Mouse (Mus musculus) layer of hippocampus, postnatal 10 days (tissue): Measurements from ENCODE around the gene Ntmt1. TPM values are rescaled to one million over a fixed set of nuclear protein-coding genes. Genes with fewer than 3 reads are reported as not detected.

Experiments
- DNase-seq, 2 experiments: peaks; one replicate each; pipeline ENCODE4 v3.0.0; 2021; ENCODE audit warnings: low spot score in 2 of 2
- long read RNA-seq: library from polyadenylated mRNA; stranded (forward); transcript quantifications from one replicate; pipeline ENCODE4 v2.0.0, GENCODE M21; 2023
- total RNA-seq, 2 experiments: library from RNA; stranded (reverse); gene quantifications; 2 replicates each; pipeline ENCODE4 v1.2.3; 2021

Ntmt1 gene
- 10 to 100 TPM; 44.9 to 57.7 TPM for total RNA-seq
- long read RNA-seq, transcript Ntmt1-207 (4 exons, 1,192 nt), result minor isoform, 6 of 117 reads
- long read RNA-seq, transcript Ntmt1-201 (4 exons, 1,387 nt), result major isoform, 83 of 117 reads
- long read RNA-seq, partial matches to known transcripts, result 7 of 117 reads
- long read RNA-seq, other reads (novel, unspliced or antisense), result 21 of 117 reads

DNA sequence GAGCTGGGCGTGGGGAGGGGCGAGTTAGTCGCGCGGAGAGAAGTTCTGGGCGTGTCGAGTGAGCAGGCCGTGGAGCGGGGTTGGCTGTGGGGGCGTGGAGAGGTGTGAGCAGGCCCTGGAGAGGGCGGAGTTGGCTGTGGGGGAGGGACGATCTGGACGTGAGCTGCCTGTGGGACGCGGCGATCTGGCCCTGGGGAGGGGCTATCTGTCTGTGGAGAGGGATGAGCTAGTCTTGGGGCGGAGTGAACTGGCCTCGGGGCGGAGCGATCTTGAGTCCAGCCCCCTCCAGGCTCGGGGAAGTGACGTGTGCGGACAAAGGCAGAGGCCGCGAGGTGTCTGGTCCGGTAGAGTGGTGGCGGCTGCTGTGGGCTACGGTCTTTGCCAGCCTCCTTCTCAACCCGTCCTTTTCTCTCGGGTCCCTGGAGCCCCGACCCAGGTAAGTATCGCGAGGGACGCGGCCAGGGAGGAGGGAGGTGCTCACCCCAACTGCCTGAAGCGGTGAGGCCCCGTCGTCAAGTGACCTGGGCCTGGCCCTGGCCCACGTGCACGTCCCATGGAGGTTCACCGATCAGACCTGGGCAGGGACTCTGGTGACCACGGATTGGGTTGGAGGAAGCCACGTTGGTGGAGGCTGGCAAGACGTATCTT, at the start of gene Ntmt1:
TSS of gene Ntmt1 (plus strand) at position 179 of the 648 bp plus-strand sequence.
- DNase-seq, result peak; percentile 98 to 99

DNA sequence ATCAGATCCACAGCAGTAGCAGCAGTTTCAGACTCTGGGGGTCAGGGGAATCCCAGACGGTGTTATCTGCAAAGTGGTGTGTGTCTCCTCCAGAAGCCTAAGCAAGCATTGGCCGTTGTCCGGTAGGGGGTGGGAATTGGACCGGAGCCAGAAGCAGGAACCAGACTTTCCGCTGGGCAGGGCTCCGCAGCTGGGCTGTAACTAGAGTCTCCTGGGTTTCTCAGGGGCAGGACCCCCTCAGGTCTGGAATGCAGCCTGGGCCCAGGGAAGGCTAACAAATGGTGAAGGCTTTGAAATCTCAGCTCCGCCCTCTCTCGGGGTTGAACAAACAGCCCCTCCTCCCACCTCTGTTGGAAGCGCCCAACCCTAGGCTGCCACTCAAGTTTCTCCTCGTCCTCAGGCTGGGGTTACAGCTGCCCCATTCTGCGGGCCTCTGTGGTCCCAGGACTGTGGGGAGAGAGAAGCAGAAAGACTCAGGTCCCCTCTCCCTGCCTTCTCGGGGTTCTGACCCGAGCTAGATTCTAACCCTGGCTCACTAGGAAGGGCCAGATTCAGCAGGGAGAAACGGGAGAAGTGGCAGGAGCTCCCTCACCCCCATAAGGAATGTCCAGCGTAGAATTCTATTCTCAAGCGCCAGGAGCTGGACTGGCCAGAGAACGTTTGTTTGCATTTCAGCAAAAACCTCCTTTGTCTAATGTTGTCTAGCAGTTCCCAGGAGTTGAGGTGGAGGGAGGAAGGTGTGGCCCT, 49.1 kb upstream of the Ntmt1 start:
- DNase-seq, result peak; percentile 83

DNA sequence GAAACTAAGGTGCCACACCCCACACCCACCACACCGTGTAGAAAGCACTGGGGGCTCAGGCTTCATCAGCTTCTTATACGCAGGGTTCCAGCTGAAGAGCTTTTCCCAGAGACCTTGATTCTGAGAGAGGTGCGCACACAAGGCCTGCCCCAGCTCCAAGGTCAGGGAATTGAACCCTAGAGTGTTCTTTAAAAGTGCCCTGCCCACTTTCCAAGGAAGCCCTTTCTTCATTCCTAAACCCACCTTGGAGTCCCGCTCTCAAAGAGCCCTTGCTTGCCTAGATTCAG, 48.6 kb upstream of the Ntmt1 start:
- no peak for DNase-seq

DNA sequence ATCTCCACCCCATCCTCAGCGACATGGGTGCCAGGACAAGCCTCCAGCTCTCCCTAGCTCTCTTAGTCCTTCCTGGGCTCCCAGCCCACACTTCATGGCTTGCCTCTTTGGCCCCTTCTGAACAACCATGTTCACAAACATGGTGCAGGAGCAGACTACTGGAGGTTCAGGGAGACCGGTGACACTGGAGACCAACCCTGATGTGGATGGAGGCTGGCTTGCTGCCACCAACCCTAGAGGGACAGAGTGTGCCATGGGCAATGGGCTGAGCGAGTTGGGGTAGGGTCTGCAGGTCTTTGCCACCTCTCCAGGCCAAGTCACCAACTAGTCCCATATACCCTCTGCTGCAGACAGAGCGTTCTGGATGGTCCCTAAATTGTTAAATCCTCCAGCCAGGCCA, 48.2 kb upstream of the Ntmt1 start:
- no peak for DNase-seq

DNA sequence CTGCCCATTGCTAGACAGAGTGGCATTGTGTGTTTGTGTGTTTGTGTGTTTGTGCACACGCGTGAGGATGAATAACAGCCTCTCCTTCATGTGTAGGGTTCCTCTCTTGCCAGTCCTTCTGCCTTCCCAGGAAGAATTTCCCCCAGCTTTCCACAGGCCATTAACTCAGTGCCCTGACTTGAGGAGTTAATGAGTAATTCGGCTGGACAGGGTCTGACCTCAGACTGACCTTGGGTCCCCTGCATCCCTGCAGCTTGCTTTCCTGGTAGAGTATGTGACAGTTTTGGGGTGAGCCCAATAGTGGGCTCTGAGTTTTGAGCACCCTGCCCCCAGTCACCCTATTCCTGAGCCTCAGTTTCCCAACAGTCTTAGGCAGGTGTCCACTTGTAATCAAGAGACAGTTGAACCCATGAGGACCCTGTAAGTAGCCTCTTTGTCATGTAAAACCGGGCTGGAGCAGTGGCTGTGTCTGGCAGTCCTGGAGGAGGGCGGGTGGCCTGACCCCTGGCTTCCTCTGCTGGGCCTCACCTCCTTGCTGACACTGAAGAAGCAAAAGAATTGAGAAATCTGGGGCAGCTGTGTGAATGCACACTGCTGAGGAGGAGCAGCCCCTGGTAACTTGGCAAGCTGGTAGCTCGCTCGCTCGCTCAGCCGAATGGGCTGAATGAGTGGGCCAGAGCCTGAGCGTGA, 47.6 kb upstream of the Ntmt1 start:
- no peak for DNase-seq

DNA sequence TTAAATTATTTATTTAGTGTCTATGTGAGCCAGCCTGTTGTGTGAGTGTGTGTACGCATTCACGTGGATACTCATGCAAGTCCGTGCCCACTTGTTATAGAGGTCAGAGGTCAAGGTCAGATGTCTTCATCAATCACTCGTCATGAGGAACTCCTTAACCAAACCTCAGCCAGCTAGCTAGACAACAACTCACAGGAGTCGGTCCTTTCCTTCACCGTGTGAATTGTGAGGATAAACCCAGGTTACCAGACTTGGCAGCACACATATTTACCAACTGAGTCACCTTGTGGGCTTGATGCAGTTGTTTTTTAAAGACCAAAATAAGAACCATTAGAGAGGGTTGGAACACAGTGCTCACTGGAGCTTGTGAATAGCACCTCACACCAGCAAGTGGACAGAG, 46.9 kb upstream of the Ntmt1 start:
- no peak for DNase-seq

DNA sequence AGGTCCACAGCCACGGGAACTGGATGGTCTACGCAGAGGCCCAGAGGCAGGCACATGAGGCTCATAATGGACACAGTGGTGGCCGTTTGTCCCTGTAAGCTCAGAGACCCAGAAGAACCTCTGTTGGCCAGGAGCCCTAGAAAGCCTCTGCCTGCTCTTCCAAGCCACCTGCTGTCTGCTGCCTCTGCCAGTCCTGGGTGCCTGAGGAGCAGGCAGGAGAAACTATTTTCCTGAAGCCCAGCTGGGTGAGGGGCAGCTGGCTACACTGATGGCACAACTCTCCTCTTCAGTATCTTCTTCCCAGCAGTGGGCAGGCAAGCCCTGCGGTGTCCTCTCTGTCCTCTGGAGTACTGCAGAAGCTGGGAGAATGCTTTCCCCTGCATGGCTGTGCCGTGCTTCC, 41.2 kb upstream of the Ntmt1 start:
- no peak for DNase-seq

DNA sequence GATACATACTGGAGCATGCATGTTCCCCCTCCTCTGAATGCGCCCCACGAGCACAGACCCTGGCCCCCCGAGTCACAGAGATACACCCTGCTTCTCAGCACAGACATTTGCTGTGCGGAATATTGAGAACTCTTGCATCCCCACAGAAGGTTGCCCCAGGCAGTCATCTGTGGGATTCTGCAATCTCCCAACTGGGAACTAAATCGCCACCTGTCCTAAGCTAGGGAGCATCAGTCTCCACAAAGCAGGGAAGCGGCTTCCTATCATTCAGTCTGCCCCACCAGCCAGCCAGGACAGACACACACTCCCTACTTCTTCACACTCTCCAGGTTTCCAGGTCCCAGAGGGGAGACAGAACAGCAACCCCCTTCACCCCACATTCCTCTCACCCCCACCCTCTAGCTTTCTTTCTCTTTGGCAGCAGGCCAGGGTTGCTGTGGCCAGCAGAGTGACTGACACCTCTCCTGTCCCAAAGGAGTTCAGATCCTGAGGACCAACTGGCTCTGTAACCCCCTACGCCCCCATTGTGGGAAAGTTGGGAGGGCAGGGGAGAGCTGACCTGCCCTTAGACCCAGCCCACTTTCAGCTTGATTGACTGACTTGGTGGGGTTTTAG, 39.9 kb upstream of the Ntmt1 start:
- no peak for DNase-seq

DNA sequence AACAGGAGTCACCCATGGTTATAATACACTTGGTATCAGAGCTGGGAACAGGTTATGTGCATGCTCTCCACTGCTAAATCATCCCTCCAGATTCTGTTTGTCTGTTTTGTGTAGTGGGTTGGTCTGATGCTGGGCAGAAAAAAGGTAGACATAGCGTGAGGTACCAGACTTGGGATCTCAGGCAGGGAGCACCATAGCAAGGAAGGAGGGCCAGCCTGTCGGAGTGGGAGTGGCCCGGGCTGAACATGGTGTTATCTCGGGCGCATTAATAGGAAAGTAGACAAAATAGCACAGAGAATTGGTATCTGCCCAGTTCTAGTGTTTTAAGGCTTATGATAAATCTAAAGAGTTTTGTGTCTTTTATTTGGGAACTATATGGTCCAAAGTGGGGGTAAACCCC, 39.1 kb upstream of the Ntmt1 start:
- no peak for DNase-seq

DNA sequence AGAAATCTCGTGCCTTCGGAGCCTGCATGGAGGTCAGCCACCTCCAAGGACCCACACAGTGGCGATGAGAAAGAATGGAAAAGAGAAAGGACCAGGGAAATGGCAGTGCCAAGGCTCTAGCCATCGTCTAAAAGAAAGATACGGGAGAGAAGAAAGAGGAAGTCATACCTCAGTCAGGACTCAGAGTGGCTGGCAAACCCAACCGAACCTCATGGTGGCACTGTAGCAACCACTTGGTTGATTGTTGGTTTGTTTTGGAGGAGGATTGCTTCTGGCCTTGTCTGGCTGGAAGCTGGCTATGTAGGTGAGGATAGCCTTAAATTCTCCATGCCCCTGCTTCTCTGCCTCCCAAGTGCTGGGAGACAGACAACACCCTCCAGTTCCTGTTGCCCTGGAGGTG, 38.4 kb upstream of the Ntmt1 start:
- no peak for DNase-seq

DNA sequence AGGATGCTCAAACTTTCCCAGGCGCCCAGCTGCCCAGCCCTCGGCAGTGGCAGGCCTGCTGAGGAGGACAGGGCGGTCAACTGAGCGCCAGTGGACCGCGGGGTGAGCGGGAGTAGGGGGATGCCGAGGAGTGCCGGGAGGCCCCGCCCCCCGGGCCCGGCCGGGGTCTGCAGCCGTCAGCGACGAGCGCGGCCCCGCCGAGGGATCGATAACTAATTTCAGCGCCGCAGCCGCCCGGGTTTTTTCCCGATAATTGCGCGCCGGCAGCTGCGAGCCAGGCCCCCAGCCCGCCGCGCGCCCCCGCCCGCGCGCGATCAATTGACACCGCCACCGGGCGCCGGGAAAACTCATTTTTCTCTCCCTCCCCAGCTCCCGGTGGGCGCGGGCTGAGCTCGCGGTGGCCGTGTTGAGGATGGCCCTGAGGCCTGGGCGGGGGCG, 36.2 kb upstream of the Ntmt1 start:
- DNase-seq, result peak in 1 of 2 experiments; percentile 62

DNA sequence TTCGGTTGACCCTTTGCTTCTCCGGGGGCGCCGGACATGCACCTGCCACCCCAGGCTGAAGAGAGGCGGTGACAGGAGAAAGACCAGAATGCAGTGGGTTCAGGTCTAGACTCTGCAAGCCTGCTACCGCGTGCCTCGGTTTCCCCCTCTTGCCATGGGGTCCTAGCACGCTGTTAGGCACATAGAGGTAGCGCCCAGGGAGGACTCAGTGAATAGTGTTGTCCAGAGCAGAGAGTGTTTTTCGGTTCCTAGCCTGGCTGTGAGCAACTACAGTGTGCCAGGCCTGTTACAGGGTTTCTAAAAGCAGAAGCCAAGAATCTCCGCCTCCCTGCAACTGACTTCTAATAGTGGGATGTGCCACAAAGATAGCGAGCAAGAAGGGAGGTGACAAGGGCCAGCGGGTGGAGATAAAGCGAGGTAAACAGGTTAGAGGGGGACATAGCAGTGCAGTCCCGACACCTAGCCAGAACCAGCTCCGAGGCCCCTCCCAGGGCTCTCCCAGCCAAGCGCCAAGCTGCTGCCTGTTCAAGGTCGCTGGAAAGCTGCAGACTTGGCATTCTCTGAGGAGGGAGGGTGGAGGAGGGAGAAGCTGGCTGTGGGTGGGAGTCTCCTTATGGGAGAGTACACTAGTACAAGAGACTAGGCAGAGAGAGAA, 35.7 kb upstream of the Ntmt1 start:
- DNase-seq, result peak; percentile 67 to 75

DNA sequence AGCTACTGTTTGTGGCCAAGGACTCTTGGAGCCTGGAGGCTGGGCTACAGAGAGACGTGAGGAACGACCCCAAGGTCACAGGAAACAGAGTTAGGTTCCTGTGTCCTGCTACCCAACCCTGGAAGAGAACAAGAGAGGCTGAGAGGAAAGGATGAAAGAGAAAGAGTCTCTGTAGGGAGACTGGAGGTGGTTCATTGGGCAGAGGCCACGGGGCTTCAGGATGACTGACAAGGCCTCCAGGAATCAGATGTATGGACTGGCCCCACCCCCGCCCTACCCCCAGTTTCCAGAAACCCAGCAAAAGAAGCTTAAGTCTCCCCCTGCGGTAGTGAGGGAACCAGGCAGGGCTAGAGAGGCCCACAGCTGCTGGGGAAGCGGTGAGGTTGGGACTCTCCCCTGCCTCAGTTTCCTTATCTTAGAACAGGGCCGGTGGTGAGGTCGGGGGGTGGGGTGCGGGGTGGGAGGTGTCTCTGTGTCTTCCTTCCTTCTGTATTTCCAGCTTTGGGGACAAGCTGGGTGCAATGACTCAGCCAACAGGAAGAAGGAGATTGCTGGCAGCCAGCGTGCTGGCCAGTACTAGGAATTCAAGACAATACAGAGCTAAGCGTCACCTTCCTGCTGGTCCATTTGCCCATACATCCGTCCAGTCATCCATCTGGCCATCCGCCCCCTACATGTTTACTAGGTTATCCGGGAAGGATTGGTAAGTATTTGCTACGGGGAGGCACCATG, 34.9 kb upstream of the Ntmt1 start:
- no peak for DNase-seq

DNA sequence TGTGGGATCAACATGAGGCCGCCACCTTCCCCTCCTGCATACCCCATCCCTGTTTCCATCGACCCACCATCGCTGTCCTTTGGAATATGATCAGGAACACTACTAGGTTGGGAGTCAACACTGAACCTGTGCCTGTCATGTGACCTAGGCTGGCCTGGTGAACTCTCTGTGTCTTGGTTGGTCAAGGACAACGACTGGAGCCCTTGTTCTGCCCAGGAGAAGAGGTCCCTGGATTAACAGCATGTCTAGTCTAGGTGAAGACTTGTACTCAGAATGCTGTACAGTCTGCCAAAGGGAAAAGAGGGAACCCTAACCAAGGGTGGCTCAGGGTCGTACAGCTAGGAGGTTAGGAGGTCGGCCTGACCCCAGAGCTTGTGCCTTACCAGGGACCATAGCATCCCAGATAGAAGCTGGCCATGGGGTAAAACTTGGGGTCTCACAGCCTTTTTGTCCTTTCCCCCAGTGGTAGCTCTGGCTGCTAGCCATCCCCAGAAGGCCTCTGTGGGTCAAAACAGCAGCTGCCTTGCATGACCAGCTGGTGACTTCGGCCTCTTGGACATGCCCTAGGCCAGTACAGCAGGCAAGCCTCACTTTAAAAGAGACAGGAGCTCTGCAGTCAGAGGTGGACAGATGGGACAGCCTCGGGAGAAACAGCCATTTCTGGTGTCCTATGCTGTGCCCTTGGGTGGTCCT, 34.2 kb upstream of the Ntmt1 start:
- no peak for DNase-seq

DNA sequence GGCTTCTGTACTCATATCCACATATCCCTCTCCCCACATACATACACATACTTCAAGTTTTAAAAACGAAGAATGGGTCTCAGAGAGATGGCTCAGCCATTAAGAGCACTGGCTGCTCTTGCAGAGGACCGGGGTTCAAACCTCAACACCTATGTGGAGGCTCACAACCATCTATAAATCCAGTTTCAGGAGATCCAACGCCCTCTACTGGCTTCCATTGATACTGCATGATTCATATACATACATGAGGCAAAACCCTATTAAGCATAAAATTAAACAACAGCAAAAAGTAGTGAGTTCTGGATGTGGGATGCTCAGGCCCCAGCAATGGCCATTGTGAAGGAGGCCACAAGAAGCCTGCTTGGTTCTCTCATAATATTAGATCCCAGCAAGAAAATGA, 31.7 kb upstream of the Ntmt1 start:
- no peak for DNase-seq

DNA sequence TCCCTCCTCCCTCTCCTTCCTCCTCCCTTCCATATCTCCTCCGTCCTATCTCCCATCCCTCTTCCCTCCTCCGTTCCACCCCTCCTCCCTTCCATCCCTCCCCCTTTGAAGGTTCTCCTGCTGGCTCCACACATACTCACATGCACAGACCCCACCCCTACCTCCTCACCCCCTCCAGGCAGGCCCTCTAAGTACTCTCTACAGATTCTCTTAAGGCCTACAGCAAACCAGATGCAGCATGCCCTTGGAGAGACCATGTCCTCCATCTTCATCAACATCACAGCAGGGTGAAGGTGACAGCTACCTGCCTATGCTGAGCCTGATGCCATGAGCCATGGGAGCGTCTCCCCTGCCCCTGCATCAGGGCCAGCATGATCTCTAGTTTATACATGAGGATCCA, 30.4 kb upstream of the Ntmt1 start:
- no peak for DNase-seq

DNA sequence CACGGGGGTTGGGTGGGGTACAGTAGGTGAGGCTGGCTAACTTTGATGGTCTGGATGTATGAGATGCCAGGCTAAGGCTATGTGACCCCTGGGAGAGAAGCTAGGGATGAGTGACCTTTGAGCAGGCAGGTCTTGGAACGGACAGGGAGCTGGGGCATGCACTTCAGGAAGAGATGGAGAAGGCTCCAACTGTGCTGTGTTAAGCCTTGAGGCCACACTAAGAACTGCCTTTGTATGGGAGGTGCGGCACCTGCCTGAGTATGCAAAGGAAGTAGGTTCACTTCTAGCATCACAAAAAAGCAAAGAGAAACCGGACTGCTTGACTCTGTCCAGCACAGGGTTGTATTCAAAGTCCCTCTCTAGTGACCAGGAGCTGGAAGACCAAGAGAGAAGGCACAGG, 29.4 kb upstream of the Ntmt1 start:
- no peak for DNase-seq

DNA sequence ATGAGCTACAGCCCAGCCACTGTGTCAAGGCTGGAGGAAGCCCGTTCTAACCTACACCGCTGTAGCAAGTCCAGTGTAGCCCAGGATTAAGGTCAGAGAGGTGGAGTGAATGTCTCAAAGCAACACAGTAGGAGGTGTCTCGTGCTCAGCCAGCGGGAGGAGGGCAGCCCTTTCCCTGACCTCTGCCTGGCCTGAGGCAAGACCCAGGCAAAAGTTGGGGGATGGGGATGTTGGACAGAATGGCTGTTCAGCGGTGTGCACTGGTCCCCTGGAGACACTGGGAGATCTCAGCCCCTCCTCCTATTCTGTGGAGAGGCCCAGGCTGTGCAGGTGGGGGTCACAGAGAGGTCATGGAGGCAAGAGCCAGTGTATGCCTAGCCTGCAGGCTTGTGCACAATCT, 28.4 kb upstream of the Ntmt1 start:
- no peak for DNase-seq

DNA sequence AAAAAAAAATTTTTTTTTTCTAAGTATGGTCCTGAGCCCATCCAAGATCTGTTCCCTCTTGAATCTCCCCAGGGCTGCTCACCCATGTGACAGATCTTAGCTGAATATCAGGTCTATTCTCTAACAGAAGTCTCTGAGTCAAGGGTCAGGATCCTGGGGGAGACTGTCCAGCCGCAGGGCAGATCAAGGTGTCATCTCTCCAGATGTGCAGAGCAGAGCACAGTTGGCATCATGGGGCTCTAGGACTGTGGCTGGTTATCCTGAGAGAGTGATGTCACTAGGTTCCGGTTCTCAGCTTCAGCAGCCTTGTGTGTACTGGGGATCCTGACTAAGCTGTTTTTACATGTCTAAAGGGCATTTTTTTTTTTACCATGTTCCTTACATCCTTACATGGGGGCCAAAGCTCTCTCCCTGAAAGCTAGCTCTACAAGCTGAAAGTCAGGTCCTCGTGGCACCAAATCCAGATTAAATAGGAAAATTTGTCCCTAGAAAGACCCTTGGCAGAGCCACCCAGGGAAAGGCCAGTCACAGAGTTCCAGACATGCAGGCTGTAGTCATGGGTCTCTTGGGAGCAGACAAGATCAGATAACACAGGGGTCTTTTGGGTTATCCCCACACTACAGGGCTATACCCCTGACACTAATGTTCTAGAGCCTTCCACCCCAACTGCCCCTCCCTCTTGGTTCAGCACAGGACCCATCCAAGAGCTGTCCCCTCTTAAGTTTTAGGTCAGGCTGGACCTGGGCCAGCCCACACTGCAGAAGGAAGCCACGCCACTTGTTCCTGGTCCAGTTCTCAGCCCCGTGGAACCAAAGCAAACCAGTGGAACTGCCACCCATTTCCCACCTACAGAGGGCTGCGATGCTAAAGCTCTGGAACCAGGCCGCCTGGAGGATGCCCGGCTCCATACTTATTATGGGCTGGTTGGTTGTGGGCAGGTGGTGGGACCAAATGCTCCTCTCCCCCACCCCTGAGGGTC, 25.0 kb upstream of the Ntmt1 start:
- no peak for DNase-seq
